In genomic region chr4:111597249-111597661, GRCm38 (mm10) we compare ENCODE assay signal across 9 mouse cellular contexts.
DNase-seq lines count a peak whose midpoint lies in the region; ATAC-seq and TF ChIP-seq lines count a peak whose summit lies in the region.
"Had no signal": no experiment of that assay in that cellular context is flagged by ENCODE, and none has a peak within 500 bp of the region (broad histone marks: within the 10 kb centered on the region; RNA-seq: fewer than 3 reads in every experiment).

No protein-coding gene starts in this region.

- no peak overlapping the region for H3K4me2 ChIP-seq in forebrain, postnatal 0 days (ENCODE audit: low read depth)
- no peak overlapping the region for H3K4me2 ChIP-seq in midbrain, postnatal 0 days (ENCODE audit: low read depth, low read length, poor library complexity, severe bottlenecking)

- H3K9me3 ChIP-seq in forebrain, postnatal 0 days (ENCODE audit: low read length) = no peaks in the 10 kb centered on the region
- H3K9me3 ChIP-seq in midbrain, postnatal 0 days (ENCODE audit: low read length) = no peaks in the 10 kb centered on the region

- H3K4me3 ChIP-seq in forebrain, postnatal 0 days (ENCODE audit: low read depth, low read length) = no peak overlapping the region
- H3K4me3 ChIP-seq in midbrain, postnatal 0 days (ENCODE audit: low read depth, low read length) = no peak overlapping the region
- H3K4me3 ChIP-seq: megakaryocyte, embryonic 14.5 days had no signal

- no peak for TF ChIP-seq CTCF in forebrain, postnatal 0 days (IDR thresholded peaks at IDR 0.05; ENCODE audit: low read depth)
- TF ChIP-seq CTCF in midbrain, postnatal 0 days (IDR thresholded peaks at IDR 0.05) = no peak

- no peaks in the 10 kb centered on the region for H3K27me3 ChIP-seq in forebrain, postnatal 0 days (ENCODE audit: insufficient read depth, low read length)
- no peaks in the 10 kb centered on the region for H3K27me3 ChIP-seq in midbrain, postnatal 0 days (ENCODE audit: insufficient read depth, low read length)
- H3K27me3 ChIP-seq: megakaryocyte, embryonic 14.5 days had no signal

- no peak overlapping the region for H3K9ac ChIP-seq in forebrain, postnatal 0 days
- no peak overlapping the region for H3K9ac ChIP-seq in midbrain, postnatal 0 days (replicated peaks; ENCODE audit: low read length, poor library complexity, severe bottlenecking)

- WGBS in forebrain, postnatal 0 days = 40% methylated on average over 2 of the region's 2 CpGs
- 80% methylated on average over 2 of the region's 2 CpGs for WGBS in midbrain, postnatal 0 days

- H3K4me1 ChIP-seq in forebrain, postnatal 0 days (ENCODE audit: insufficient read depth) = no peaks in the 10 kb centered on the region
- no peaks in the 10 kb centered on the region for H3K4me1 ChIP-seq in midbrain, postnatal 0 days (ENCODE audit: insufficient read depth, low read length)
- H3K4me1 ChIP-seq: megakaryocyte, embryonic 14.5 days had no signal

- no peak overlapping the region for H3K27ac ChIP-seq in forebrain, postnatal 0 days (ENCODE audit: low read depth, low read length)
- no peak overlapping the region for H3K27ac ChIP-seq in midbrain, postnatal 0 days (ENCODE audit: low read depth, low read length)

- DNase-seq in cerebellum, adult 8-10 months = no peak
- peak; percentile 7 for DNase-seq in ZHBTc4 (ENCODE audit: low read depth, low spot score)
- DNase-seq in forebrain, postnatal 0 days = peak; percentile 79
- DNase-seq in layer of hippocampus, postnatal 14 days (ENCODE audit: low spot score in 2 of 2) = peak; percentile 36 to 74
- DNase-seq in midbrain, postnatal 0 days (ENCODE audit: low spot score) = peak; percentile 94
- no peak for DNase-seq in natural killer cell, adult 2 months (ENCODE audit: low spot score in 2 of 2)
- DNase-seq in spleen, postnatal 36 days (ENCODE audit: low spot score in 2 of 2) = no peak

- no peaks in the 10 kb centered on the region for H3K36me3 ChIP-seq in forebrain, postnatal 0 days (ENCODE audit: insufficient read depth)
- no peaks in the 10 kb centered on the region for H3K36me3 ChIP-seq in midbrain, postnatal 0 days (ENCODE audit: insufficient read depth, low read length)

- 0 out of 2 replicates have a peak, but pooled peaks have one; percentile 40 for ATAC-seq in cerebellum, adult (ENCODE audit: insufficient number of reproducible peaks, low FRiP score, low TSS enrichment)
- peak; percentile 97 for ATAC-seq in forebrain, postnatal 0 days
- ATAC-seq in midbrain, postnatal 0 days (ENCODE audit: low FRiP score) = peak; percentile 81

Comparison
In these comparisons a context has a peak if more than half of its experiments do, and no peak if none do; other contexts are left out.
1. ATAC-seq: peak in every context shown above with its lines; median percentile 97 in forebrain, postnatal 0 days; 81 in midbrain, postnatal 0 days; 40 in cerebellum, adult.
2. DNase-seq: peak in ZHBTc4 (single experiment), forebrain, postnatal 0 days (single experiment), layer of hippocampus, postnatal 14 days (2 of 2) and midbrain, postnatal 0 days (single experiment); none in cerebellum, adult 8-10 months (single experiment), natural killer cell, adult 2 months (0 of 2) and spleen, postnatal 36 days (0 of 2).